Mouse (Mus musculus) liver, adult 10 weeks (tissue): ENCODE results near the gene Top1. TPM values are rescaled to one million over a fixed set of nuclear protein-coding genes. Genes with fewer than 3 reads are reported as not detected.

Experiments used
- polyA plus RNA-seq: library from polyadenylated mRNA; stranded (reverse); fragments of 350-450 nt; fragmentation: Illumina TruSeq; extraction: RNeasy Lipid Tissue Mini Kit (QIAGEN cat#74804); gene quantifications from one replicate; pipeline ENCODE4 v1.2.3, GENCODE M21; 2014; ENCODE audit warnings: low read depth, low replicate concordance

Top1 gene
- polyA plus RNA-seq, result 70.1 TPM

GRCm38 (mm10) chr2:160645614-160646137 is at the start of gene Top1:
Top1 (plus strand) TSS chr2:160645888.

GRCm38 (mm10) chr2:160731117-160731838 is 85.6 kb downstream of the Top1 start, which contains the start of gene Plcg1:
Plcg1 (plus strand) TSS chr2:160731300.

Other genes with a start within 250 kb of the Top1 start
- 9.3 TPM for gene Plcg1, start 85.4 kb downstream of the Top1 start, polyA plus RNA-seq
- gene Zhx3, start 227.1 kb downstream of the Top1 start, polyA plus RNA-seq, result 13.7 TPM
- 0.90 TPM for gene Lpin3, start 234.8 kb downstream of the Top1 start, polyA plus RNA-seq